26 mouse cellular contexts compared by ENCODE assay signal in the genomic region with DNA sequence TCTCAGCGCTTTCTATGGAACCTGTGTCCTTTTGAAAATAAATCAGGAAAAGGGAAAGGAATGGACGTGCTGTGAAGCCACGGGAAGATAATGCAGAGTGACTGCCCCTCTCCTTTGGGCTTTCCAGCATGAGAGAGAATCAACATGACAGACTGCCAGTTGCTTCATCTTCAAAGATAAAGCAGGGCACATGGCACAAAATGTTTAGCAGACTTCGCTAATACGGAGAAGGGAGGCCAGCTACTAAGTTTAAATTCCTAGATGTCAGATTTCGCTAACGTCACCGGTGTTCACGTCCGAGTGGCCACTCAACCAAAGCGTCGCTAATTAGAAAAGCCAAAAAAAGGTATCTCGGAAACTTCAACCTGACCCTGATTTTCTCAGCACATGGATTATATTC. TPM values are rescaled to one million over a fixed set of nuclear protein-coding genes. Genes with fewer than 3 reads are reported as not detected.
DNase-seq lines count a peak whose midpoint lies in the region; ATAC-seq and TF ChIP-seq lines count a peak whose summit lies in the region.
"Had no signal": no experiment of that assay in that cellular context is flagged by ENCODE, and none has a peak within 500 bp of the region (broad histone marks: within the 10 kb centered on the region; RNA-seq: fewer than 3 reads in every experiment).

No protein-coding gene starts in this region.

- H3K4me2 ChIP-seq in heart, embryonic 14.5 days (ENCODE audit: low read length) = peak overlapping the region; percentile 35
- H3K4me2 ChIP-seq: embryonic facial prominence, embryonic 15.5 days; hindbrain, embryonic 15.5 days; intestine, embryonic 15.5 days; limb, embryonic 12.5 days; liver, embryonic 11.5 days had no signal

- H3K27ac ChIP-seq in heart, embryonic 14.5 days (replicated peaks in 1 of 2; ENCODE audit: control insufficient read depth in 1 of 2, insufficient read depth in 1 of 2, low read depth in 2 of 2, low read length in 2 of 2) = peak overlapping the region; percentile 76 to 83
- H3K27ac ChIP-seq: embryonic facial prominence, embryonic 15.5 days; hindbrain, embryonic 15.5 days; intestine, embryonic 15.5 days; limb, embryonic 12.5 days; macrophage had no signal

- H3K9ac ChIP-seq in heart, embryonic 14.5 days (ENCODE audit: low read length) = peak overlapping the region; percentile 45
- H3K9ac ChIP-seq: embryonic facial prominence, embryonic 15.5 days; hindbrain, embryonic 15.5 days; intestine, embryonic 15.5 days; limb, embryonic 12.5 days; liver, postnatal 0 days had no signal

- peaks cover 39 to 55% of the 10 kb centered on the region in 2 experiments for H3K4me1 ChIP-seq in heart, embryonic 14.5 days (ENCODE audit: control insufficient read depth in 2 of 2, insufficient read depth in 2 of 2, low read length in 2 of 2)
- H3K4me1 ChIP-seq: embryonic facial prominence, embryonic 15.5 days; hindbrain, embryonic 15.5 days; intestine, embryonic 15.5 days; limb, embryonic 12.5 days had no signal

- no peak for TF ChIP-seq POLR2A in brain, embryonic 14.5 days (IDR thresholded peaks at IDR 0.05; ENCODE audit: borderline replicate concordance, extremely low read depth, insufficient read depth, insufficient read length, poor library complexity, severe bottlenecking)

- no peak for TF ChIP-seq CTCF in brain, embryonic 14.5 days (IDR thresholded peaks at IDR 0.05; ENCODE audit: borderline replicate concordance, extremely low read depth, insufficient read depth, insufficient read length)

- H3K9me3 ChIP-seq in heart, embryonic 14.5 days (ENCODE audit: control insufficient read depth, low read length) = no peaks in the 10 kb centered on the region
- H3K9me3 ChIP-seq: embryonic facial prominence, embryonic 15.5 days; hindbrain, embryonic 15.5 days; intestine, embryonic 15.5 days; limb, embryonic 12.5 days had no signal

- H3K36me3 ChIP-seq in heart, embryonic 14.5 days (ENCODE audit: control insufficient read depth, insufficient read depth, low read length) = peaks cover 44% of the 10 kb centered on the region
- H3K36me3 ChIP-seq: embryonic facial prominence, embryonic 15.5 days; hindbrain, embryonic 15.5 days; intestine, embryonic 15.5 days; limb, embryonic 12.5 days had no signal

- WGBS in heart, embryonic 14.5 days = 20% methylated on average over 13 of the region's 13 CpGs

- H3K4me3 ChIP-seq in heart, embryonic 14.5 days (ENCODE audit: control insufficient read depth in 1 of 2, insufficient read depth in 1 of 2, low read depth in 1 of 2, low read length in 2 of 2) = no peak overlapping the region
- H3K4me3 ChIP-seq: embryonic facial prominence, embryonic 15.5 days; hindbrain, embryonic 15.5 days; intestine, embryonic 15.5 days; limb, embryonic 12.5 days had no signal

- DNase-seq in heart, adult 11 months = peak; percentile 77
- no peak for DNase-seq in heart, postnatal 4 days
- DNase-seq in heart, adult 8-10 months (ENCODE audit: low spot score) = no peak
- DNase-seq in brain, embryonic 14.5 days (ENCODE audit: low read depth) = peak; percentile 36
- peak; percentile 67 for DNase-seq in retina, postnatal 1 day
- no peak for DNase-seq in gastrocnemius, postnatal 25 days
- DNase-seq: adrenal gland, postnatal 25 days; cerebellum, adult 18-20 months; cerebellum, postnatal 36 days; kidney, adult 8-10 months; kidney, postnatal 10 days; liver, postnatal 0 days; right cerebral cortex, postnatal 14 days had no signal

- no peaks in the 10 kb centered on the region for H3K27me3 ChIP-seq in heart, embryonic 14.5 days (ENCODE audit: control insufficient read depth, insufficient read depth, low read length)
- H3K27me3 ChIP-seq: embryonic facial prominence, embryonic 15.5 days; hindbrain, embryonic 15.5 days; intestine, embryonic 15.5 days; limb, embryonic 12.5 days had no signal

- ATAC-seq in heart, embryonic 14.5 days (ENCODE audit: insufficient number of reproducible peaks, insufficient read depth, low FRiP score, low read depth) = no peak
- ATAC-seq: CD4-positive, CD25-positive, alpha-beta regulatory T cell, adult 4 months; forebrain, embryonic 14.5 days; intestine, embryonic 15.5 days; liver, postnatal 0 days; lung, postnatal 0 days had no signal

RNA-seq across cellular contexts. Expression of a gene that starts 41.9 kb away (rescaled TPM):
- total RNA-seq in heart, postnatal 4 days (2021) = 10 to 100 TPM; 19.9 to 23.7 TPM
- 13.9 and 14.0 TPM in 2 replicates for polyA plus RNA-seq in heart, embryonic 14.5 days (2014; fragmentation: Nextera tagmentation; extraction: Ambion mirVana)
- 10 to 100 TPM; 24.4 to 26.0 (median 25.2) TPM for total RNA-seq in heart, adult 8-10 months (2022)
- 7.8 and 12.2 TPM in 2 replicates for polyA plus RNA-seq in brain, embryonic 14.5 days (2012; rRNA removed)
- total RNA-seq in gastrocnemius, postnatal 25 days (2021) = 1 to 10 TPM; 6.4 to 9.4 TPM
- total RNA-seq: granulocyte monocyte progenitor cell, adult 5-6 weeks; monocyte, adult 5-6 weeks; neutrophil, adult 5-6 weeks had no signal
- polyA plus RNA-seq: macrophage had no signal

RNA-seq across cellular contexts. Expression of a gene that starts 45.0 kb away (rescaled TPM):
- under 1 TPM; 0.74 to 0.81 TPM for total RNA-seq in heart, postnatal 4 days (2021)
- 0.19 TPM in 1 of 2 replicates, not detected in the other for polyA plus RNA-seq in heart, embryonic 14.5 days (2014; fragmentation: Nextera tagmentation; extraction: Ambion mirVana)
- under 1 TPM in 2 of 4 experiments, not detected in 2; 0.24 to 0.72 TPM for total RNA-seq in heart, adult 8-10 months (2022)
- 0.30 and 0.38 TPM in 2 replicates for polyA plus RNA-seq in brain, embryonic 14.5 days (2012; rRNA removed)
- not detected for total RNA-seq in gastrocnemius, postnatal 25 days (2021)
- total RNA-seq: adrenal gland, postnatal 25 days; granulocyte monocyte progenitor cell, adult 5-6 weeks; monocyte, adult 5-6 weeks; neutrophil, adult 5-6 weeks had no signal
- polyA plus RNA-seq: CD4-positive, CD25-positive, alpha-beta regulatory T cell, adult 4 months; embryonic facial prominence, embryonic 15.5 days; forebrain, embryonic 14.5 days; hindbrain, embryonic 15.5 days; intestine, embryonic 15.5 days; limb, embryonic 12.5 days; liver, embryonic 11.5 days; liver, postnatal 0 days; macrophage had no signal

Comparison
In these comparisons a context has a peak if more than half of its experiments do, and no peak if none do; other contexts are left out.
1. DNase-seq: peak in heart, adult 11 months (single experiment), brain, embryonic 14.5 days (single experiment) and retina, postnatal 1 day (single experiment); none in heart, postnatal 4 days (single experiment), heart, adult 8-10 months (single experiment) and gastrocnemius, postnatal 25 days (single experiment).